Mouse (Mus musculus) cerebellum, adult 2 months (tissue): ENCODE data around the gene Abhd15.

Experiments
- CTCF ChIP-seq: fragments of 200-500 bp; IDR thresholded peaks from 2 replicates; pipeline ENCODE4 v1.5.1; 2011; ENCODE audit warnings: low read depth, mild to moderate bottlenecking, control low read depth, low read length, moderate library complexity, borderline replicate concordance; ENCODE audit not compliant: insufficient read depth
- POLR2A ChIP-seq: fragments of 200-500 bp; IDR thresholded peaks from 2 replicates; pipeline ENCODE4 v1.6.1; 2011; ENCODE audit warnings: low read length, control low read depth, borderline replicate concordance; ENCODE audit not compliant: insufficient read depth

GRCm38 (mm10) chr11:77491502-77492291, 23.2 kb upstream of the Abhd15 start:
- no peak for TF ChIP-seq CTCF
- no peak for TF ChIP-seq POLR2A
